Mouse (Mus musculus): ENCODE measurements around the gene Sdk1.
"Not testable (repeated sequence)": the region's sequence is repeated elsewhere in the genome, so short reads cannot be mapped to it uniquely, and the experiment has no call there.

The Sdk1 gene

GRCm38 (mm10) chr5:141505281-141505680 lies 264.0 kb downstream of the Sdk1 start:
- DNase-seq = no peak

- no peak for DNase-seq
Observed at GRCm38 (mm10) chr5:141506344-141506743, 265.1 kb downstream of the Sdk1 start.

- no peak for DNase-seq
Observed at GRCm38 (mm10) chr5:141524801-141525715, 283.8 kb downstream of the Sdk1 start.

- DNase-seq = no peak
Observed at GRCm38 (mm10) chr5:141540193-141540592, 298.9 kb downstream of the Sdk1 start.

- no peak for DNase-seq
Observed at GRCm38 (mm10) chr5:141542890-141543666, 301.8 kb downstream of the Sdk1 start.

- DNase-seq = no peak
Observed at GRCm38 (mm10) chr5:141553444-141553843, 312.2 kb downstream of the Sdk1 start.

- DNase-seq = no peak
Observed at GRCm38 (mm10) chr5:141558731-141559130, 317.4 kb downstream of the Sdk1 start.

GRCm38 (mm10) chr5:141560325-141560724 lies 319.0 kb downstream of the Sdk1 start:
- DNase-seq = peak; percentile 16

GRCm38 (mm10) chr5:141561989-141562560 lies 320.8 kb downstream of the Sdk1 start:
- DNase-seq = no peak

- DNase-seq = no peak
Observed at GRCm38 (mm10) chr5:141564197-141564596, 322.9 kb downstream of the Sdk1 start.

- DNase-seq = no peak
Observed at GRCm38 (mm10) chr5:141568106-141568505, 326.8 kb downstream of the Sdk1 start.

- no peak for DNase-seq
Observed at GRCm38 (mm10) chr5:141570442-141570841, 329.2 kb downstream of the Sdk1 start.

GRCm38 (mm10) chr5:141574263-141574662 lies 333.0 kb downstream of the Sdk1 start:
- peak; percentile 13 for DNase-seq

GRCm38 (mm10) chr5:141591246-141591645 lies 350.0 kb downstream of the Sdk1 start:
- DNase-seq = no peak

- no peak for DNase-seq
Observed at GRCm38 (mm10) chr5:141612721-141613120, 371.4 kb downstream of the Sdk1 start.

- DNase-seq = no peak
Observed at GRCm38 (mm10) chr5:141615763-141616162, 374.5 kb downstream of the Sdk1 start.

- no peak for DNase-seq
Observed at GRCm38 (mm10) chr5:141617660-141618059, 376.4 kb downstream of the Sdk1 start.

- DNase-seq = no peak
Observed at GRCm38 (mm10) chr5:141625401-141625800, 384.1 kb downstream of the Sdk1 start.

GRCm38 (mm10) chr5:141631641-141632040 lies 390.4 kb downstream of the Sdk1 start:
- DNase-seq = no peak

- DNase-seq = no peak
Observed at GRCm38 (mm10) chr5:141633271-141633670, 392.0 kb downstream of the Sdk1 start.

GRCm38 (mm10) chr5:141636406-141636805 lies 395.1 kb downstream of the Sdk1 start:
- no peak for DNase-seq

GRCm38 (mm10) chr5:141637054-141637453 lies 395.8 kb downstream of the Sdk1 start:
- DNase-seq = not testable (repeated sequence)

- no peak for DNase-seq
Observed at GRCm38 (mm10) chr5:141645671-141646070, 404.4 kb downstream of the Sdk1 start.

Data from liver (tissue).